Mouse (Mus musculus): ENCODE results near the gene Krt80. TPM values are rescaled to one million over a fixed set of nuclear protein-coding genes. Genes with fewer than 3 reads are reported as not detected.
"Not testable (repeated sequence)": the region's sequence is repeated elsewhere in the genome, so short reads cannot be mapped to it uniquely, and the experiment has no call there.

Krt80 gene
- polyA plus RNA-seq, 1 experiment from 2014 or later: 0.09 TPM

GRCm38 (mm10) chr15:101331090-101331489 lies 38.9 kb downstream of the Krt80 start:
- H3K9me3 ChIP-seq: no peaks in the 10 kb centered on the region
- H3K27ac ChIP-seq: no peak overlapping the region
- H3K4me1 ChIP-seq: no peaks in the 10 kb centered on the region
- WGBS: 79% methylated on average over 4 of the region's 4 CpGs
- no peak overlapping the region for H3K9ac ChIP-seq
- no peak overlapping the region for H3K4me3 ChIP-seq
- H3K36me3 ChIP-seq (replicated peaks): no peaks in the 10 kb centered on the region
- ATAC-seq (replicated peaks): no peak
- no peaks in the 10 kb centered on the region for H3K27me3 ChIP-seq (replicated peaks)
- no peak overlapping the region for H3K4me2 ChIP-seq

GRCm38 (mm10) chr15:101329564-101329892 lies 40.4 kb downstream of the Krt80 start:
- WGBS: 58% methylated on average over 3 of the region's 3 CpGs
- no peak for ATAC-seq (replicated peaks)
- no peak overlapping the region for H3K9ac ChIP-seq

GRCm38 (mm10) chr15:101328876-101329563 lies 40.9 kb downstream of the Krt80 start:
- H3K4me2 ChIP-seq: no peak overlapping the region
- no peak overlapping the region for H3K9ac ChIP-seq
- no peak for ATAC-seq (replicated peaks)
- H3K27ac ChIP-seq: no peak overlapping the region
- H3K4me1 ChIP-seq: no peaks in the 10 kb centered on the region
- WGBS: 61% methylated on average over 3 of the region's 3 CpGs
- no peaks in the 10 kb centered on the region for H3K27me3 ChIP-seq (replicated peaks)
- H3K4me3 ChIP-seq: no peak overlapping the region
- no peaks in the 10 kb centered on the region for H3K9me3 ChIP-seq
- no peaks in the 10 kb centered on the region for H3K36me3 ChIP-seq (replicated peaks)

More at GRCm38 (mm10) chr15:101329564-101329892, 40.4 kb downstream of the Krt80 start:
- H3K36me3 ChIP-seq (replicated peaks): no peaks in the 10 kb centered on the region
- H3K4me1 ChIP-seq: no peaks in the 10 kb centered on the region
- no peaks in the 10 kb centered on the region for H3K9me3 ChIP-seq
- no peak overlapping the region for H3K4me2 ChIP-seq
- H3K27me3 ChIP-seq (replicated peaks): no peaks in the 10 kb centered on the region
- no peak overlapping the region for H3K27ac ChIP-seq
- no peak overlapping the region for H3K4me3 ChIP-seq

- no peak; the same call in 1 of the 2 replicates for ATAC-seq (replicated peaks)
- Histone ChIP-seq H3K9me3 (no peaks in the 10 kb centered on the region), H3K36me3 (replicated peaks) (no peaks in the 10 kb centered on the region), H3K27me3 (replicated peaks) (no peaks in the 10 kb centered on the region), H3K4me3 (no peak overlapping the region), H3K4me2 (no peak overlapping the region), H3K27ac (no peak overlapping the region), H3K9ac (no peak overlapping the region), H3K4me1 (no peaks in the 10 kb centered on the region)
- WGBS: 4% methylated on average over 6 of the region's 6 CpGs
Observed at GRCm38 (mm10) chr15:101327282-101327681, 42.7 kb downstream of the Krt80 start.

GRCm38 (mm10) chr15:101325991-101326534 lies 43.9 kb downstream of the Krt80 start:
- H3K4me3 ChIP-seq: no peak overlapping the region

GRCm38 (mm10) chr15:101324409-101324808 lies 45.6 kb downstream of the Krt80 start:
- not testable (repeated sequence) for H3K27me3 ChIP-seq (replicated peaks); H3K9me3 ChIP-seq; H3K36me3 ChIP-seq (replicated peaks); H3K4me2 ChIP-seq; H3K4me1 ChIP-seq; ATAC-seq (replicated peaks); H3K9ac ChIP-seq; H3K27ac ChIP-seq; H3K4me3 ChIP-seq

More at GRCm38 (mm10) chr15:101325991-101326534, 43.9 kb downstream of the Krt80 start:
- Histone ChIP-seq H3K36me3 (replicated peaks) (no peaks in the 10 kb centered on the region), H3K4me2 (no peak overlapping the region), H3K9ac (no peak overlapping the region), H3K4me1 (no peaks in the 10 kb centered on the region), H3K9me3 (no peaks in the 10 kb centered on the region), H3K27me3 (replicated peaks) (no peaks in the 10 kb centered on the region), H3K27ac (no peak overlapping the region)
- no peak for ATAC-seq (replicated peaks)
- 41% methylated on average over 10 of the region's 10 CpGs for WGBS

GRCm38 (mm10) chr15:101323511-101323910 lies 46.5 kb downstream of the Krt80 start:
- 92% methylated on average over 5 of the region's 5 CpGs for WGBS
- no peaks in the 10 kb centered on the region for H3K4me1 ChIP-seq
- H3K36me3 ChIP-seq (replicated peaks): no peaks in the 10 kb centered on the region
- ATAC-seq (replicated peaks): no peak
- no peak overlapping the region for H3K9ac ChIP-seq
- no peak overlapping the region for H3K4me2 ChIP-seq
- no peak overlapping the region for H3K4me3 ChIP-seq
- H3K27me3 ChIP-seq (replicated peaks): no peaks in the 10 kb centered on the region
- no peak overlapping the region for H3K27ac ChIP-seq
- H3K9me3 ChIP-seq: no peaks in the 10 kb centered on the region

- 88% methylated on average over 7 of the region's 7 CpGs for WGBS
- no peaks in the 10 kb centered on the region for H3K36me3 ChIP-seq (replicated peaks)
Observed at GRCm38 (mm10) chr15:101322640-101323039, 47.3 kb downstream of the Krt80 start.

GRCm38 (mm10) chr15:101322106-101322505 lies 47.9 kb downstream of the Krt80 start:
- Histone ChIP-seq H3K4me1 (no peaks in the 10 kb centered on the region), H3K36me3 (replicated peaks) (no peaks in the 10 kb centered on the region), H3K9ac (no peak overlapping the region), H3K27ac (no peak overlapping the region), H3K27me3 (replicated peaks) (no peaks in the 10 kb centered on the region), H3K9me3 (no peaks in the 10 kb centered on the region), H3K4me2 (no peak overlapping the region), H3K4me3 (no peak overlapping the region)
- WGBS: 81% methylated on average over 5 of the region's 5 CpGs
- ATAC-seq (replicated peaks): no peak

More at GRCm38 (mm10) chr15:101322640-101323039, 47.3 kb downstream of the Krt80 start:
- ATAC-seq (replicated peaks): no peak
- Histone ChIP-seq H3K4me3 (no peak overlapping the region), H3K9me3 (no peaks in the 10 kb centered on the region), H3K4me2 (no peak overlapping the region), H3K9ac (no peak overlapping the region), H3K27ac (no peak overlapping the region), H3K4me1 (no peaks in the 10 kb centered on the region), H3K27me3 (replicated peaks) (no peaks in the 10 kb centered on the region)

GRCm38 (mm10) chr15:101321126-101321525 lies 48.8 kb downstream of the Krt80 start:
- no peaks in the 10 kb centered on the region for H3K4me1 ChIP-seq
- no peak overlapping the region for H3K4me2 ChIP-seq
- no peak overlapping the region for H3K9ac ChIP-seq
- no peaks in the 10 kb centered on the region for H3K27me3 ChIP-seq (replicated peaks)
- H3K4me3 ChIP-seq: no peak overlapping the region
- no peaks in the 10 kb centered on the region for H3K36me3 ChIP-seq (replicated peaks)
- no peak overlapping the region for H3K27ac ChIP-seq
- 78% methylated on average over 5 of the region's 5 CpGs for WGBS
- ATAC-seq (replicated peaks): no peak
- H3K9me3 ChIP-seq: no peaks in the 10 kb centered on the region

GRCm38 (mm10) chr15:101320618-101321041 lies 49.3 kb downstream of the Krt80 start:
- Histone ChIP-seq H3K27ac (no peak overlapping the region), H3K9ac (no peak overlapping the region), H3K27me3 (replicated peaks) (no peaks in the 10 kb centered on the region), H3K4me1 (peaks cover 3% of the 10 kb centered on the region; the same call in 1 of the 2 replicates), H3K9me3 (no peaks in the 10 kb centered on the region), H3K4me2 (no peak overlapping the region), H3K36me3 (replicated peaks) (no peaks in the 10 kb centered on the region), H3K4me3 (no peak overlapping the region)
- 71% methylated on average over 6 of the region's 6 CpGs for WGBS
- no peak for ATAC-seq (replicated peaks)

- Histone ChIP-seq H3K9ac (no peak overlapping the region), H3K36me3 (replicated peaks) (no peaks in the 10 kb centered on the region), H3K27me3 (replicated peaks) (no peaks in the 10 kb centered on the region), H3K4me3 (no peak overlapping the region), H3K27ac (no peak overlapping the region), H3K4me2 (no peak overlapping the region), H3K9me3 (no peaks in the 10 kb centered on the region), H3K4me1 (peaks cover 3% of the 10 kb centered on the region; the same call in 1 of the 2 replicates)
- no peak for ATAC-seq (replicated peaks)
- 87% methylated on average over 6 of the region's 6 CpGs for WGBS
Observed at GRCm38 (mm10) chr15:101320010-101320617, 49.8 kb downstream of the Krt80 start.
